Mouse (Mus musculus) kidney, embryonic 14.5 days (tissue): Measurements from ENCODE around the gene Fam69b. TPM values are rescaled to one million over a fixed set of nuclear protein-coding genes. Genes with fewer than 3 reads are reported as not detected.

Source experiments
- ATAC-seq: fragments of 200-750 bp; cut with Nextera tagmentation; 2 replicates; pipeline ENCODE4 v1.8.0; 2017; ENCODE audit warnings: moderate number of reproducible peaks, mild to moderate bottlenecking, moderate TSS enrichment, moderate library complexity; ENCODE audit not compliant: low FRiP score, low TSS enrichment
- H3K27ac ChIP-seq: fragments of 300-500 bp; sonication (generic); 2 replicates; pipeline ENCODE4 v1.5.1; 2014; ENCODE audit warnings: low read depth, mild to moderate bottlenecking, low read length, moderate library complexity, mixed read lengths
- H3K27me3 ChIP-seq: fragments of 300-500 bp; sonication (generic); 2 replicates; pipeline ENCODE4 v1.6.1; 2014; ENCODE audit warnings: mild to moderate bottlenecking, low read length; ENCODE audit not compliant: control insufficient read depth, insufficient read depth
- H3K36me3 ChIP-seq: fragments of 300-500 bp; sonication (generic); 2 replicates; pipeline ENCODE4 v1.6.1; 2014; ENCODE audit warnings: low read length, mixed read lengths; ENCODE audit not compliant: control insufficient read depth, insufficient read depth
- H3K4me1 ChIP-seq: fragments of 300-500 bp; sonication (generic); 2 replicates; pipeline ENCODE4 v1.6.1; 2014; ENCODE audit warnings: low read length, mixed read lengths; ENCODE audit not compliant: control insufficient read depth, insufficient read depth
- H3K4me2 ChIP-seq: fragments of 300-500 bp; sonication (generic); replicated peaks from 2 replicates; pipeline ENCODE4 v1.6.1; 2014; ENCODE audit warnings: low read depth, mild to moderate bottlenecking, low read length
- H3K4me3 ChIP-seq: fragments of 300-500 bp; sonication (generic); 2 replicates; pipeline ENCODE4 v1.5.1; 2014; ENCODE audit warnings: mild to moderate bottlenecking, low read length
- H3K9ac ChIP-seq: fragments of 300-500 bp; sonication (generic); 2 replicates; pipeline ENCODE4 v1.6.1; 2014; ENCODE audit warnings: low read depth, mild to moderate bottlenecking, low read length, moderate library complexity
- H3K9me3 ChIP-seq: fragments of 300-500 bp; sonication (generic); 2 replicates; pipeline ENCODE4 v1.6.1; 2016; ENCODE audit warnings: low read length; ENCODE audit not compliant: control insufficient read depth
- WGBS: fragments of 180-500 bp; shearing (Covaris S2); extraction: QIAGEN DNeasy Blood & Tissue Kit; methylation state at CpG from one replicate; pipeline ENCODE4 v1.1.7; 2014; 5-methylcytosine and 5-hydroxymethylcytosine counted together
- polyA plus RNA-seq: library from polyadenylated mRNA; unstranded; fragments of >200 nt; fragmentation: Nextera tagmentation; extraction: Ambion mirVana; gene quantifications from 2 replicates; pipeline ENCODE4 v1.2.1, GENCODE M21; 2014

Gene Fam69b
- polyA plus RNA-seq, 1 experiment from 2014 or later = 39.1 TPM

DNA sequence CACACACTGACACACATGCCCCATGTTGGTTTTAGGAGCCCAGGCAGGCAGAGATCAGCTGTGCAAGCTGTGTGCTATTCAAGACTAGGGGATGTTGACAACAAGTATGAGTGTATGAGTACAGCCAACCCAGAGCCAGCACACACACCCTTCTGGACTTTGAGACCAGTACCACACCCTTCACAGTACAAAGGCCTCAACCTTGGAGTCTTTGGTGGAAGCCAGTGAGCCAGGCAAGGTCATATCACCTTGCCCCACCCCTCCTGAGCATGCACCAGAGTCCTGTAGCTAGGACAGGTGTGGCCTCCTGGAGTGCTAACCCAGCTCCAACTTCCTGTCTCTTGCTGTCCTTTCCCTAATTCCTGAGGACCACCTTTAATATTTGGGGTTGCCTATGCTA is 17.2 kb upstream of the Fam69b start:
- no peak for ATAC-seq
- H3K27me3 ChIP-seq = no peaks in the 10 kb centered on the region
- H3K27ac ChIP-seq = no peak overlapping the region
- H3K4me2 ChIP-seq = no peak overlapping the region
- H3K9ac ChIP-seq = no peak overlapping the region
- H3K4me1 ChIP-seq = no peaks in the 10 kb centered on the region
- H3K9me3 ChIP-seq = no peaks in the 10 kb centered on the region
- H3K36me3 ChIP-seq = no peaks in the 10 kb centered on the region
- H3K4me3 ChIP-seq = no peak overlapping the region

DNA sequence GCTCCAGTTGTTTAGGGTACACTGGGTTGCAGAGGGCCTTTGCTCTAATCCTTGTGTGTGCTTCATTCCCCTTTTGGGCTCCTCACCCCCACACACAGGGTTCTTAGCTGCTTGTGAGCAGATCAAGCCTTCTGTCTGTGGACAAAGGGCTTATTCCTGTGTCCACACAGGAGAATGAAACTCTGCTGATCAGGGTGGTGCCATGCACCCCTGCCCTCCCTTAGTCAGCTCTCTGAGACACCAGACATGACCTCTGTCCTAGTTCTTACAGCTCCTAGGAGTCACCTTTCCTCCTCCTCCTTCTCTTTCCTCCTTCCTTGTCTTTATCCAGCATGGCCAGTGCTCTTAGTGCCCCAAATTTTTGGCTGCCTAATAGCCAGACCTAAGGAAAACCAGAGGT is 16.4 kb upstream of the Fam69b start:
- H3K36me3 ChIP-seq = no peaks in the 10 kb centered on the region
- H3K4me2 ChIP-seq = no peak overlapping the region
- no peak overlapping the region for H3K27ac ChIP-seq
- ATAC-seq = no peak
- H3K9ac ChIP-seq = no peak overlapping the region
- no peaks in the 10 kb centered on the region for H3K4me1 ChIP-seq
- H3K27me3 ChIP-seq = no peaks in the 10 kb centered on the region
- H3K4me3 ChIP-seq = no peak overlapping the region
- H3K9me3 ChIP-seq = no peaks in the 10 kb centered on the region

DNA sequence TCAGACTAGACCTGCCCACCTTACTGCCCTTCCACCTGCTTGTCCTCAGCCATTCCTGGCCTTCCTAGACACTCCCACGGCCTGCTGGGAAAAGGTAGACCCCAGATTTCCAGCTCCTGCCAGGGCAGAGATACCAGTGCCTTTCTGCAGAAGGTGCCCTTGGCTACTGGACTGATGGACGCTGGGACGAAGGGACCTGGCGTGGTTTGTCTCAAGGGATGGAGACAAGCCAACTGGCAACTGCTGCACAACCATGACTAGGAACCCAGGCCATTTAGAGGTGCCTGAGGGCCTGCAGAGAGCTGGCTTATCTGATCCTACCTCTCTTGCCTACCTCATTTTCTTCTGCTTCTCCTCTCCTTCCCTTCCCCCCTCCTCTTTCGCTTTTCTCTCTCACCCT is 13.4 kb upstream of the Fam69b start:
- 75% methylated on average over 5 of the region's 5 CpGs for WGBS
- no peaks in the 10 kb centered on the region for H3K9me3 ChIP-seq
- H3K4me2 ChIP-seq = no peak overlapping the region
- no peak overlapping the region for H3K9ac ChIP-seq
- H3K4me1 ChIP-seq = no peaks in the 10 kb centered on the region
- H3K36me3 ChIP-seq = no peaks in the 10 kb centered on the region
- H3K27me3 ChIP-seq = no peaks in the 10 kb centered on the region
- no peak overlapping the region for H3K27ac ChIP-seq
- H3K4me3 ChIP-seq = no peak overlapping the region
- ATAC-seq = no peak

DNA sequence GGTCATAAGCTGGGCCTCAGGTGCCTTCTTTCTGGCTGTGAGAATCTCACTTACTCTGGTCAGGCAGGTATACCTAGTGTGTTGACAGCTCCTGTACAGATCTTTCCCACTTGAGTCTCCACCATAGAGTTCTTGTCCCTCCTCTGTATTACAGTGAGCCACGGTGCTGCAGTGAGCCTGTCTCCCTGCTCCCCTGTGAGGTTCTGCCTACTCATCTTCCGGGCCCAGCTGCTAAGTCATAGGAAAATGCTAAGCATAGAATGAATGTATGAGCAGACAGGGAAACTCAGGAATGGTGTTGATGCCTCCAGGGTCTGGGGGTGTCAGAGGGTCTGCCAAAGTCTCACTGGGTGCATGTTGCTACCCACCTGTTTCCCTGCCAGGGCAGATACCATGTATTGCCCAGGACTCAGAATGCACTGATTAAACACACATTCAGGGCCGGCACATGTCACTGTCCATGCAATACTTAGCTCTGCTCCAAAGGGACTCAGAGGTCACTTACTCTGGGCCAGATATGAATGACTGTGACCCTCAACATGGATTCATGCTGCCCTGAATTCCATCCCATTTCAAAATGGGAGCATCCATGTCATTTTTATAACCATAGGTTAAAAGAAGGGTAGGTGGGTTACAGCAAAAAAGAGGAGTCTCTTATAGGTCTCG is 12.7 kb upstream of the Fam69b start:
- H3K4me3 ChIP-seq = no peak overlapping the region
- H3K27ac ChIP-seq = no peak overlapping the region
- H3K36me3 ChIP-seq = no peaks in the 10 kb centered on the region
- H3K4me1 ChIP-seq = no peaks in the 10 kb centered on the region
- WGBS = 87% methylated on average over 4 of the region's 4 CpGs
- no peak overlapping the region for H3K9ac ChIP-seq
- ATAC-seq = no peak
- H3K4me2 ChIP-seq = no peak overlapping the region
- H3K27me3 ChIP-seq = no peaks in the 10 kb centered on the region
- no peaks in the 10 kb centered on the region for H3K9me3 ChIP-seq

DNA sequence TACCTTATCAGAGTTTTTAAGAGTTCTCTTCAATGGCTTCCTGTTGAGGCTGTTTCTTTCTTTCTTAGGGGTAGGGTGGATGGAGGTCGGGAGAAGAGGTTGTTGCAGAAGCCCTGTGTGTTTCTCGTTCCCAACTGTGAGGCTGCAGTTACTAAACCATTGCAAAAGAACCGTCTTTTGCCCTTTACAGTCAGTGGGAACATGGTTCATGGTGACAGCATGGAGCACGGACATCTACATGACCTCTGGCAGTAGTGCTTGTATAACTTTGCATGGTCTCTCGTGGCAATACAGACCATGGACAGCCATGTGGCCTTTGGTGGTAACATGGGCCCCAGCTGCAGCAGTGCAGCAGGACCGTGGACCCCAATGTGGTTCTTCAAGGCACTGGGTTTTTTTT is 10.9 kb upstream of the Fam69b start:
- Histone ChIP-seq H3K4me1 (no peaks in the 10 kb centered on the region), H3K36me3 (no peaks in the 10 kb centered on the region), H3K4me3 (no peak overlapping the region), H3K9ac (no peak overlapping the region), H3K27ac (no peak overlapping the region), H3K9me3 (no peaks in the 10 kb centered on the region), H3K27me3 (no peaks in the 10 kb centered on the region), H3K4me2 (no peak overlapping the region)
- ATAC-seq = no peak
- 80% methylated on average over 6 of the region's 6 CpGs for WGBS

DNA sequence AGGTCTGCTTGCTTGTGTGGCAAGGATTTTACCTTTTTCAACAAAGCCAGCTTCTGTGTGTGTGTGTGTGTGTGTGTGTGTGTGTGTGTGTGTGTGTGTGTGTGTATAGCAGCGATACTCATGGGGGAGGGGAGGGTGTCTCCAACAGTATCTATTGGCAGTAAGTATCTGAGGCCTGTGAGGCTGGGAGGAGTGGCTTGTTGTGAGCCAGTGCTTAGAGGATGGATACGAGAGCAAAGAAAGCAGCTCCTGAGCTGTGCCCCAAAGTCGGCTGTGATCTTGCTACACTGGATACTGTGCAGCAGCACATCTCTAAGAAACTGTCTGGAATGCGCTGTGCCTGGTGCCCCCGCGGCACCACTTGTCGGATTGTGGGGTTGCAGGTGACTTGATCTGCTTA is 10.3 kb upstream of the Fam69b start:
- no peak for ATAC-seq
- no peak overlapping the region for H3K9ac ChIP-seq
- WGBS = 59% methylated on average over 7 of the region's 7 CpGs
- H3K4me2 ChIP-seq = no peak overlapping the region
- no peak overlapping the region for H3K27ac ChIP-seq
- no peaks in the 10 kb centered on the region for H3K36me3 ChIP-seq
- H3K27me3 ChIP-seq = no peaks in the 10 kb centered on the region
- no peaks in the 10 kb centered on the region for H3K9me3 ChIP-seq
- H3K4me1 ChIP-seq = no peaks in the 10 kb centered on the region
- H3K4me3 ChIP-seq = no peak overlapping the region

DNA sequence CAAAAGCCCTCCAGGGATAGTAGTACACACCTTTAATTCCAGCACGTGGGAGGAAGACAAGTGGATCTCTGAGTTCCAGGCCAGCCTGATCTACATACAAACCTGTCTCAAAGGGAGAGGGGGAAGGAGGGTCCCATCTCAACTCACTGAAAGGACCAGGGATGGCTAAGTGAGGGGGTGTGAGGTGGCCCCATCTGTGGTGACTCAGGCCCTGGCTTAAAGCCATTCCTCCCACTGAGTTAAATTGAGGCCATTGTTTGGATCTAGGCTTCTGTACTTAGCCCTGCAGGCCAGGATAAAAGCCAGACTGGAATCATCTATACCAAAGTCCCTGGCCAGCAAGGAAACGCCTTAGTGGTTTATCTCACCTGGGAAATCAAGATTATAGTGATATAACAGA is 7.0 kb upstream of the Fam69b start:
- no peaks in the 10 kb centered on the region for H3K4me1 ChIP-seq
- H3K27ac ChIP-seq = no peak overlapping the region
- WGBS = 54% methylated on average over 2 of the region's 2 CpGs
- H3K4me3 ChIP-seq = no peak overlapping the region
- no peak overlapping the region for H3K9ac ChIP-seq
- no peak for ATAC-seq
- no peaks in the 10 kb centered on the region for H3K27me3 ChIP-seq
- H3K9me3 ChIP-seq = no peaks in the 10 kb centered on the region
- no peak overlapping the region for H3K4me2 ChIP-seq
- H3K36me3 ChIP-seq = no peaks in the 10 kb centered on the region

DNA sequence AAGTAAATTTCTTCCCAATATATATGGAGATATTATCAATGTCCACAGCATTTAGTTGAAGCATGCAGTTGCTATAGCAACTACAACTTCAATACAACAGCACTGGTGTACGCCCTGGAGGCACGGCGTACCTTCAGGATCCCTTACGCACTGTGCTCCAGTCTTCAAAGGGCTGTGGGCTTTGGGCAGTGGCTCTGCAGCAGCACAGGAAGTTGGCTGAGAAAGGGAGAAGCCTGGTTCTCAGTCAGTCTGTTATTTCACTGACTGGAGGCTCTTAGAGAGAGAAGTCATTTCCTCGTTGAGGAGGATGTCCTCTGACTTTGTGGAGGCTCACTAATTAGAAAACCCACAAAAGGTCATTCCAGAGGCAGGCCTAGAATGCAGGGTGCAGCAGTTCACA is 5.3 kb upstream of the Fam69b start:
- no peaks in the 10 kb centered on the region for H3K27me3 ChIP-seq
- H3K36me3 ChIP-seq = no peaks in the 10 kb centered on the region
- no peaks in the 10 kb centered on the region for H3K9me3 ChIP-seq
- H3K27ac ChIP-seq = no peak overlapping the region
- H3K4me1 ChIP-seq = 0 out of 2 replicates have a peak, but pooled peaks cover 4% of the 10 kb centered on the region
- H3K9ac ChIP-seq = no peak overlapping the region
- no peak for ATAC-seq
- WGBS = 62% methylated on average over 5 of the region's 5 CpGs
- no peak overlapping the region for H3K4me3 ChIP-seq
- H3K4me2 ChIP-seq = no peak overlapping the region

DNA sequence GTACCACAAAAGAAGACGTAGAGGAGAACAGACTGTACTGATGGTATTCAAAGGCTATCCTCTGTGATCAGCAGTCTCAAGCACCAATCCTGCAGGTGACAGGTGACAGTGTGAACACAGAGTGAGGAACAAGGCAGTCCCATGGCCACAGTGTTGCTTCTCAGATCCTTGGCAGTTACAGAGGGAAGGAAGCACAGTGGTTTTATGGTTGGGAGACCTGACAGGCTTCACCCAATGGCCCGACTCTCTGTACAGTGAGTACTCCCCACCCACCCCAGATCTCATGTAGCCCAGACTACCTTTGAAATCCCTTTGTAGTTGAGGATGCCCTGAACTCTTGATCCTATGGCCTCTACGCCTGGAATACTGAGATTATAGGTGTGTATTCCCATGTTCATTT is 2.8 kb upstream of the Fam69b start:
- Histone ChIP-seq H3K9ac (no peak overlapping the region), H3K4me2 (no peak overlapping the region), H3K27ac (no peak overlapping the region), H3K9me3 (no peaks in the 10 kb centered on the region), H3K4me3 (no peak overlapping the region), H3K36me3 (no peaks in the 10 kb centered on the region), H3K4me1 (peaks cover 16% of the 10 kb centered on the region), H3K27me3 (no peaks in the 10 kb centered on the region)
- ATAC-seq = no peak
- WGBS = 84% methylated on average over 3 of the region's 3 CpGs
